Comparison of ENCODE assay signal across 8 mouse cellular contexts in genomic region chr9:108827454-108827853, GRCm38 (mm10). TPM values are rescaled to one million over a fixed set of nuclear protein-coding genes. Genes with fewer than 3 reads are reported as not detected.
DNase-seq lines count a peak whose midpoint lies in the region; ATAC-seq and TF ChIP-seq lines count a peak whose summit lies in the region.

No protein-coding gene starts in this region.

- peaks cover 6% of the 10 kb centered on the region; the same call in 1 of the 2 replicates for H3K4me1 ChIP-seq in lung, embryonic 14.5 days (ENCODE audit: insufficient read depth)
- peaks cover 12% of the 10 kb centered on the region for H3K4me1 ChIP-seq in forebrain, embryonic 11.5 days (replicated peaks; ENCODE audit: control insufficient read depth, insufficient read depth, low read length)
- H3K4me1 ChIP-seq in liver, embryonic 11.5 days (replicated peaks; ENCODE audit: control insufficient read depth, insufficient read depth, low read length), result peaks cover 23% of the 10 kb centered on the region
- peaks cover 19% of the 10 kb centered on the region for H3K4me1 ChIP-seq in small intestine, adult 2 months (ENCODE audit: control insufficient read depth, insufficient read depth, insufficient read length, low read length)

- 10% methylated on average over 34 of the region's 34 CpGs for WGBS in lung, embryonic 14.5 days
- whole genome bisulfite sequencing in forebrain, embryonic 11.5 days, result 17% methylated on average over 34 of the region's 34 CpGs
- WGBS in liver, embryonic 11.5 days, result 9% methylated on average over 34 of the region's 34 CpGs
- 6% methylated on average over 34 of the region's 34 CpGs for WGBS in small intestine, adult 2 months

- H3K36me3 ChIP-seq in lung, embryonic 14.5 days (ENCODE audit: insufficient read depth), result no peaks in the 10 kb centered on the region
- no peaks in the 10 kb centered on the region for H3K36me3 ChIP-seq in forebrain, embryonic 11.5 days (ENCODE audit: control insufficient read depth, insufficient read depth, low read length)
- H3K36me3 ChIP-seq in liver, embryonic 11.5 days (ENCODE audit: control insufficient read depth, insufficient read depth, low read length), result no peaks in the 10 kb centered on the region
- no peaks in the 10 kb centered on the region for H3K36me3 ChIP-seq in small intestine, adult 2 months (ENCODE audit: control insufficient read depth, insufficient read depth, low read length)

- H3K9me3 ChIP-seq in lung, embryonic 14.5 days (ENCODE audit: low read depth, low read length), result no peaks in the 10 kb centered on the region
- H3K9me3 ChIP-seq in forebrain, embryonic 11.5 days (ENCODE audit: control insufficient read depth, low read length), result no peaks in the 10 kb centered on the region
- no peaks in the 10 kb centered on the region for H3K9me3 ChIP-seq in liver, embryonic 11.5 days (ENCODE audit: control insufficient read depth, low read length)

- TF ChIP-seq CTCF in lung, embryonic 14.5 days (IDR thresholded peaks at IDR 0.05; ENCODE audit: low read depth), result no peak
- no peak for TF ChIP-seq CTCF in small intestine, adult 2 months (IDR thresholded peaks at IDR 0.05; ENCODE audit: extremely low read depth, insufficient read length, insufficient replicate concordance, low read depth, low read length)

- no peak for TF ChIP-seq POLR2A in small intestine, adult 2 months (IDR thresholded peaks at IDR 0.05; ENCODE audit: low read depth, low read length)

- H3K4me3 ChIP-seq in lung, embryonic 14.5 days (ENCODE audit: low read depth, low read length), result peak overlapping the region; percentile 38
- H3K4me3 ChIP-seq in forebrain, embryonic 11.5 days (ENCODE audit: low read depth, low read length), result peak overlapping the region; percentile 64
- peak overlapping the region; percentile 48 for H3K4me3 ChIP-seq in liver, embryonic 11.5 days (ENCODE audit: low read depth, low read length)
- H3K4me3 ChIP-seq in small intestine, adult 2 months (ENCODE audit: low read depth, low read length), result peak overlapping the region; percentile 51

- ATAC-seq in lung, embryonic 14.5 days (ENCODE audit: insufficient read depth), result no peak
- ATAC-seq in forebrain, embryonic 11.5 days (replicated peaks; ENCODE audit: low FRiP score), result no peak
- ATAC-seq in liver, embryonic 11.5 days (replicated peaks; ENCODE audit: low FRiP score), result no peak

- peaks cover 82% of the 10 kb centered on the region for H3K27me3 ChIP-seq in lung, embryonic 14.5 days (ENCODE audit: insufficient read depth, low read length)
- peaks cover 44% of the 10 kb centered on the region for H3K27me3 ChIP-seq in forebrain, embryonic 11.5 days (ENCODE audit: control insufficient read depth, insufficient read depth, low read length)
- H3K27me3 ChIP-seq in liver, embryonic 11.5 days (replicated peaks; ENCODE audit: control insufficient read depth, insufficient read depth, low read length), result peaks cover 92% of the 10 kb centered on the region
- H3K27me3 ChIP-seq in small intestine, adult 2 months (ENCODE audit: control insufficient read depth, insufficient read depth, low read length), result peaks cover 37% of the 10 kb centered on the region

- no peak overlapping the region for H3K27ac ChIP-seq in lung, embryonic 14.5 days (ENCODE audit: low read depth)
- no peak overlapping the region for H3K27ac ChIP-seq in forebrain, embryonic 11.5 days (ENCODE audit: low read depth, low read length)
- no peak overlapping the region for H3K27ac ChIP-seq in liver, embryonic 11.5 days (ENCODE audit: low read depth, low read length)
- H3K27ac ChIP-seq in small intestine, adult 2 months (ENCODE audit: insufficient read depth, low read depth, low read length), result no peak overlapping the region

- peak overlapping the region; percentile 78 for H3K4me2 ChIP-seq in lung, embryonic 14.5 days
- H3K4me2 ChIP-seq in forebrain, embryonic 11.5 days (ENCODE audit: low read depth, low read length, severe bottlenecking), result peak overlapping the region; percentile 53
- peak overlapping the region; percentile 67 for H3K4me2 ChIP-seq in liver, embryonic 11.5 days

- H3K9ac ChIP-seq in lung, embryonic 14.5 days, result no peak overlapping the region
- 0 out of 2 replicates have a peak overlapping the region, but pooled peaks have one; percentile 63 for H3K9ac ChIP-seq in forebrain, embryonic 11.5 days (ENCODE audit: low read length)
- no peak overlapping the region for H3K9ac ChIP-seq in liver, embryonic 11.5 days (ENCODE audit: low read depth, low read length)

- DNase-seq in lung, embryonic 14.5 days, result no peak
- DNase-seq in lung, postnatal 14 days, result no peak
- DNase-seq in forebrain, embryonic 11.5 days (ENCODE audit: low spot score), result no peak
- no peak for DNase-seq in liver, embryonic 11.5 days (ENCODE audit: low spot score)
- no peak for DNase-seq in ovary, postnatal 36 days (ENCODE audit: low spot score)
- no peak for DNase-seq in frontal cortex, postnatal 25 days (ENCODE audit: low spot score in 2 of 2)
- DNase-seq in frontal cortex, postnatal 10 days (ENCODE audit: low spot score in 2 of 2), result no peak

RNA-seq across cellular contexts. Expression of gene Celsr3, which starts 1.3 kb away (rescaled TPM):
- 0.14 and 0.17 TPM in 2 replicates for polyA plus RNA-seq in lung, embryonic 14.5 days (2014; fragmentation: Nextera tagmentation; extraction: Ambion mirVana)
- 6.9 and 9.4 TPM in 2 replicates for polyA plus RNA-seq in forebrain, embryonic 11.5 days (2014; fragmentation: Nextera tagmentation; extraction: Ambion mirVana)
- 0.08 and 0.22 TPM in 2 replicates for polyA plus RNA-seq in liver, embryonic 11.5 days (2014; fragmentation: Nextera tagmentation; extraction: Ambion mirVana)
- polyA plus RNA-seq in small intestine, adult 2 months (2012; rRNA removed), result 1.5 and 1.7 TPM in 2 replicates

RNA-seq across cellular contexts. Expression of gene Nckipsd, which starts 19.3 kb away (rescaled TPM):
- polyA plus RNA-seq in lung, embryonic 14.5 days (2014; fragmentation: Nextera tagmentation; extraction: Ambion mirVana), result 11.3 and 14.4 TPM in 2 replicates
- 14.4 and 22.0 TPM in 2 replicates for polyA plus RNA-seq in forebrain, embryonic 11.5 days (2014; fragmentation: Nextera tagmentation; extraction: Ambion mirVana)
- polyA plus RNA-seq in liver, embryonic 11.5 days (2014; fragmentation: Nextera tagmentation; extraction: Ambion mirVana), result 8.8 and 16.2 TPM in 2 replicates
- 13.5 and 18.1 TPM in 2 replicates for polyA plus RNA-seq in small intestine, adult 2 months (2012; rRNA removed)

RNA-seq across cellular contexts. Expression of gene Slc26a6, which starts 25.6 kb away (rescaled TPM):
- 10.7 and 12.0 TPM in 2 replicates for polyA plus RNA-seq in lung, embryonic 14.5 days (2014; fragmentation: Nextera tagmentation; extraction: Ambion mirVana)
- polyA plus RNA-seq in forebrain, embryonic 11.5 days (2014; fragmentation: Nextera tagmentation; extraction: Ambion mirVana), result 12.6 and 12.7 TPM in 2 replicates
- polyA plus RNA-seq in liver, embryonic 11.5 days (2014; fragmentation: Nextera tagmentation; extraction: Ambion mirVana), result 9.0 and 10.5 TPM in 2 replicates
- 734 and 815 TPM in 2 replicates for polyA plus RNA-seq in small intestine, adult 2 months (2012; rRNA removed)

RNA-seq across cellular contexts. Expression of gene Ip6k2, which starts 43.9 kb away (rescaled TPM):
- polyA plus RNA-seq in lung, embryonic 14.5 days (2014; fragmentation: Nextera tagmentation; extraction: Ambion mirVana), result 88.1 and 90.4 TPM in 2 replicates
- 96.6 and 108 TPM in 2 replicates for polyA plus RNA-seq in forebrain, embryonic 11.5 days (2014; fragmentation: Nextera tagmentation; extraction: Ambion mirVana)
- polyA plus RNA-seq in liver, embryonic 11.5 days (2014; fragmentation: Nextera tagmentation; extraction: Ambion mirVana), result 31.8 and 37.5 TPM in 2 replicates
- polyA plus RNA-seq in small intestine, adult 2 months (2012; rRNA removed), result 45.0 and 53.8 TPM in 2 replicates

Comparison
In these comparisons a context has a peak if more than half of its experiments do, and no peak if none do; other contexts are left out.
1. RNA of gene Slc26a6, which starts 25.6 kb away (polyA plus RNA-seq): 734 to 815 TPM in small intestine, adult 2 months; 12.6 to 12.7 TPM in forebrain, embryonic 11.5 days, 10.7 to 12.0 TPM in lung, embryonic 14.5 days and 9.0 to 10.5 TPM in liver, embryonic 11.5 days; every median in the first group is over 10 times any median in the second.
2. Peak in every context shown above with its lines, with median percentiles within 50 percentile points of each other: H3K4me2 ChIP-seq and H3K4me3 ChIP-seq.